Mouse (Mus musculus) E14TG2a.4 (cell line): ENCODE results near the gene N4bp1.

Experiments used
- H3K27me3 ChIP-seq: 2 replicates; pipeline ENCODE4 v1.6.1; 2014; ENCODE audit warnings: low read length, control low read depth; ENCODE audit not compliant: insufficient read depth
- H3K36me3 ChIP-seq: 2 replicates; pipeline ENCODE4 v1.6.1; 2014; ENCODE audit warnings: low read length, control low read depth; ENCODE audit not compliant: insufficient read depth
- H3K4me1 ChIP-seq: replicated peaks from 2 replicates; pipeline ENCODE4 v1.6.1; 2014; ENCODE audit warnings: low read depth, low read length, control low read depth
- H3K4me3 ChIP-seq: replicated peaks from 2 replicates; pipeline ENCODE4 v1.5.1; 2014; ENCODE audit warnings: mild to moderate bottlenecking, low read length
- H3K9me3 ChIP-seq: 2 replicates; pipeline ENCODE4 v1.6.1; 2014; ENCODE audit warnings: low read length, control low read depth
- CTCF ChIP-seq: conservative IDR thresholded peaks from 2 replicates; pipeline ENCODE4 v1.5.1; 2014; ENCODE audit warnings: low read length
- NANOG ChIP-seq: IDR thresholded peaks from 2 replicates; pipeline ENCODE4 v1.6.1; 2014; ENCODE audit warnings: borderline replicate concordance, low read length, mixed read lengths
- POU5F1 ChIP-seq: IDR thresholded peaks from 2 replicates; pipeline ENCODE4 v1.6.1; 2014; ENCODE audit warnings: low read length, borderline replicate concordance

Gene N4bp1

GRCm38 (mm10) chr8:86765669-86766068 lies 119.4 kb downstream of the N4bp1 start:
- H3K27me3 ChIP-seq, result peaks cover 4% of the 10 kb centered on the region; the same call in 1 of the 2 replicates
- no peaks in the 10 kb centered on the region for H3K9me3 ChIP-seq
- peaks cover 58% of the 10 kb centered on the region for H3K4me1 ChIP-seq
- H3K36me3 ChIP-seq, result no peaks in the 10 kb centered on the region
- H3K4me3 ChIP-seq, result no peak overlapping the region
- TF ChIP-seq CTCF (no peak), NANOG (no peak), POU5F1 (no peak)

- TF ChIP-seq CTCF (no peak), POU5F1 (no peak), NANOG (no peak)
- Histone ChIP-seq H3K36me3 (no peaks in the 10 kb centered on the region), H3K4me3 (no peak overlapping the region), H3K27me3 (peaks cover 4% of the 10 kb centered on the region; the same call in 1 of the 2 replicates), H3K9me3 (no peaks in the 10 kb centered on the region), H3K4me1 (peaks cover 60% of the 10 kb centered on the region)
Observed at GRCm38 (mm10) chr8:86765155-86765554, 119.9 kb downstream of the N4bp1 start.

- H3K27me3 ChIP-seq, result peaks cover 4% of the 10 kb centered on the region; the same call in 1 of the 2 replicates
- no peaks in the 10 kb centered on the region for H3K36me3 ChIP-seq
- TF ChIP-seq CTCF (no peak), POU5F1 (no peak), NANOG (no peak)
- H3K9me3 ChIP-seq, result no peaks in the 10 kb centered on the region
- H3K4me3 ChIP-seq, result no peak overlapping the region
- peaks cover 63% of the 10 kb centered on the region for H3K4me1 ChIP-seq
Observed at GRCm38 (mm10) chr8:86762806-86763205, 122.3 kb downstream of the N4bp1 start.

GRCm38 (mm10) chr8:86760746-86761145 lies 124.3 kb downstream of the N4bp1 start:
- Histone ChIP-seq H3K9me3 (no peaks in the 10 kb centered on the region), H3K4me1 (peaks cover 55% of the 10 kb centered on the region), H3K4me3 (no peak overlapping the region), H3K27me3 (peaks cover 6% of the 10 kb centered on the region; the same call in 1 of the 2 replicates), H3K36me3 (no peaks in the 10 kb centered on the region)
- TF ChIP-seq CTCF (no peak), NANOG (no peak), POU5F1 (no peak)

- Histone ChIP-seq H3K4me3 (no peak overlapping the region), H3K36me3 (no peaks in the 10 kb centered on the region), H3K9me3 (no peaks in the 10 kb centered on the region), H3K27me3 (peaks cover 9% of the 10 kb centered on the region; the same call in 1 of the 2 replicates), H3K4me1 (peaks cover 39% of the 10 kb centered on the region)
- TF ChIP-seq POU5F1 (no peak), NANOG (no peak), CTCF (no peak)
Observed at GRCm38 (mm10) chr8:86759090-86759491, 126.0 kb downstream of the N4bp1 start.

- no peak overlapping the region for H3K4me3 ChIP-seq
- peaks cover 9% of the 10 kb centered on the region; the same call in 1 of the 2 replicates for H3K27me3 ChIP-seq
- H3K4me1 ChIP-seq, result peaks cover 35% of the 10 kb centered on the region
- TF ChIP-seq POU5F1 (no peak), NANOG (no peak)
- H3K36me3 ChIP-seq, result no peaks in the 10 kb centered on the region
- H3K9me3 ChIP-seq, result no peaks in the 10 kb centered on the region
Observed at GRCm38 (mm10) chr8:86758651-86759050, 126.4 kb downstream of the N4bp1 start.
